Mouse (Mus musculus) gastrocnemius, postnatal 4 days (tissue): ENCODE measurements at regions not wholly inside any gene's neighbourhood (a gene's known extent, or its start where the extent isn't known, plus 50 kb on each side); places are given as distances from the start of the nearest gene placed in this dataset.

Source experiments
- DNase-seq, 2 experiments: peaks; one replicate each; pipeline ENCODE4 v3.0.0; 2021 to 2022; ENCODE audit warnings: low spot score in 2 of 2, mixed read lengths in 2 of 2

DNA sequence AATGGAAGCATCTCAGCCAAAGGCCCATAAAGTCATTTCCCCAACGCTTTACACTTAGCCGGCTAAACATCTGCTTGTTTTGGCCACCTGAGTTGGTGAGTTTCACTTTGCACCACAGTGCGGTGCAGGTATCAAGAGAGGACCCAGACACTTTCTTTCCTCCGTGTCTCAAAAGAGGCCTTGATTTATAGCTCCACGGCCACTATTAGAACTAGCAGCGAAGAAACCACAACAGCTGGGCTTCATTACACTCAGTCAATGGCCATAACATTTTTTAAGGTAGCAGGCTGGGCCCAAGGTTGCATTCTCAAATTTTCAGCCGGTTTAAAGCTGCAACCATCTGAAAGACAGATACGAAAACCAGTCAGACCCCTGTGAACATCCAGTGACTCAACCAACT, 103.4 kb downstream of the Mreg start:
- DNase-seq: no peak

DNA sequence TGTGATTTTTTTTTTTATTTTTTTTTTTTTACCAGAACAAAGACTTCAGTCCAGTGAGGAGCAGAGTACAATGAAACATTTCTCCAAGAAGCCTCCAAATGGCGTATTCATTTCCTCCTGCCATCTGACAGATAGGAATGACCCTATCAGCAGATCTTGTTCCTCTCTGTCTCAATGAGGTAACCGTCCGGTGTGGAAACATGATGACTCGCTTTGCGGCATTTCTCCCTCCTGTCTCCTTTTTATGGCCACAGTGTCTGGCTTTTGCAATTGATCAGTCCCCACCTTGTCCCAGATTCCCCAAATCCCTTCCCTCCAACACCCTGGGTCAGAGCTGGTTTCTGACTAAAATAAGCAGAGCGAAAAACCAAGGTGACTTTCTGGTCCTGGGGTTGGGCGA, 105.0 kb downstream of the Mreg start:
- no peak for DNase-seq

DNA sequence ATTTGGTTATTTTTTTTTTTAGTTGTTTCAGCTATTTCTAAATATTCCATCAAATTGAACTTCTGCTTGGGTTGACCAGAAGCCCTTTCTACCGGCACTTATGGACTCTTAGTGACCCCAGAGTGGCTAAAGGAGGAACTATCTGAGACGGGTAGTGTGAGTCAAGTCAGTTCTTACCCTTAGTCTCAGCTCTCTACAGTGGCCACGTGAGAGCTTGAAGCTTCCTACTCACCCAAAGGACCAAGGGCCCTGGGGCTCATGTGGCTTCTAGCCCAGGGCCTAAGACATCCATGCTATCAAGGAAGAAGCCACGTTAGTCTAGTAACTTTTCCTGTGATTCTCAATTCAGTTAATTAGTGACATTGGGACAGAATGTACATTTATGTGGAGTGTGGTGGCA, 105.5 kb downstream of the Mreg start:
- no peak for DNase-seq

GRCm38 (mm10) chr1:72105435-72106057, 106.6 kb downstream of the Mreg start:
- no peak for DNase-seq

DNA sequence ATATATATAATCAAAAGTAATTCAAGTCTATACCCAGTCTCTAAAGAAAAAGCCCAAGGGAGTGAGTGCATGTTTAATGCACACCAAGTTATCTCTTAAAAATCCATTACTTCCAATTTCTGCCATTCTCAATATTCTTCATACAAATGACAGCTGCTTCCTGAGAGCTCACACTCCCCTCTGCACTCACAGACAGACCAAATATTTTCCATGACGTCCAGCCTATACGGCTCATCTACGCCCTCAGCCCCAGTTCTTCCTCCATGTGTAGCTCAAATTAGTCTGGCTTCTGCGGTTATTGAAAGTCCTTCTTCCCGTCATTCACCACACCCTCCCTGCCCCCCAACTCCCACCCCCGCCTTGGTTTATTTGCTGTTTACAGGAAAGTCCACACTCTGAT, 108.1 kb downstream of the Mreg start:
- DNase-seq: no peak

DNA sequence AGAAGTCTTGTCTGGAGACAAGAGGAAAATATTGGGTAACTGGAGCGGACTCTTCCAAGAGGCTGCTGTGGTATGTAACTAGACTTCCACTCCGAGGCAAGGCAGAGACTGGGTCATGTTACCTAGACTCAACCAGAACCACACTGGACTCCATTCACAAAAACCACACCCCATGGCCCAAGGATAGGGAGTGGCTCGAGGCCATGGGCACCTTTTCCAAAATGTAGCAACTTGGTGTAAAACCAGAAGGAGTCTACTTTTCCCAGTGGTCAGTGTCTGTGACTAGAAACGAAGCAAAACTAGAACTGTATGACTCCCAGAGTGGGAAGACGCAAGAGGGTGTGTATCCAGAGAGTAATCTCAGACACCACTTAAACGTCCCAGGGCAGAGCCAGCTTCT, 108.7 kb downstream of the Mreg start:
- DNase-seq: no peak

- DNase-seq: no peak
These were observed 112.7 kb downstream of the Mreg start for GRCm38 (mm10) chr1:72099447-72099846.

- DNase-seq: no peak
These were observed 120.8 kb downstream of the Mreg start for GRCm38 (mm10) chr1:72091344-72091743.

GRCm38 (mm10) chr1:72085661-72086060, 126.4 kb downstream of the Mreg start:
- DNase-seq: no peak

- no peak for DNase-seq
These were observed 127.9 kb downstream of the Mreg start for GRCm38 (mm10) chr1:72084219-72084618.

DNA sequence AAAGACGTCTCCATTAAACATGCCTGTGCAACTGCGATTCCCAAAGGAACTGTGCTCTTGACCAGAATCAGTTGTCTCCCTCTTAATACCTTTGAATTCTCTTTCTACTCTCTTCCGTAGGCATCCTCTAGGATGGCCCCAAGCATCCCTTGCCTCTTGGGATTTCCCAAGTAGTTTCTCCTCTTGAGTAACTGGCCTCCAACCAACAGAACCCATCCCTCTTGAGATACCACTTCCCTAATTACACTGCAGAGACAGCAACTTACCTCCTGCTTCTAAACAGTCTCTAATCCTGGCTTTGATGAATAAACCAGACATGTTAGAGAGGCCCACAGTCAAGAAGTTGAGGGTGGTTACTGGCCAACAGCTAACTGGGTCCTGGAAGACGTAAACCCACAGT, 129.7 kb downstream of the Mreg start:
- DNase-seq: no peak

DNA sequence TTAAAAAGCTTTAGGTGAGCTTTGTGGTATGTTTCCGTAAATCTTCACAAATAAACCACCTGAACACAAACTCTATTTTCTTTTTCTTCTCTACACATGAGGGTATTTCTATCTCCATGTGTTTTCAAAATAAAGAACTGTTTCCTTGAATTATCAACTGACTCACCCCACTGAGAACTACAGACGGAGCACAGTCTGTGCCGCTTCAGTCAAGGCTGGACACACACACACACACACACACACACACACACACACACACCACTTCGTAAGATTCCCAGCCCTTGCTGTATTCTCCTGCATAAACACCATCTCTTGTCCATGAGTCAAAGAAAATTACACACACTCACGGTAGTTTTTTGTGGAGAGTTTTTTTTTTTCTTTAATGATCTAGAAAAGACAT, 130.3 kb downstream of the Mreg start:
- DNase-seq: no peak

DNA sequence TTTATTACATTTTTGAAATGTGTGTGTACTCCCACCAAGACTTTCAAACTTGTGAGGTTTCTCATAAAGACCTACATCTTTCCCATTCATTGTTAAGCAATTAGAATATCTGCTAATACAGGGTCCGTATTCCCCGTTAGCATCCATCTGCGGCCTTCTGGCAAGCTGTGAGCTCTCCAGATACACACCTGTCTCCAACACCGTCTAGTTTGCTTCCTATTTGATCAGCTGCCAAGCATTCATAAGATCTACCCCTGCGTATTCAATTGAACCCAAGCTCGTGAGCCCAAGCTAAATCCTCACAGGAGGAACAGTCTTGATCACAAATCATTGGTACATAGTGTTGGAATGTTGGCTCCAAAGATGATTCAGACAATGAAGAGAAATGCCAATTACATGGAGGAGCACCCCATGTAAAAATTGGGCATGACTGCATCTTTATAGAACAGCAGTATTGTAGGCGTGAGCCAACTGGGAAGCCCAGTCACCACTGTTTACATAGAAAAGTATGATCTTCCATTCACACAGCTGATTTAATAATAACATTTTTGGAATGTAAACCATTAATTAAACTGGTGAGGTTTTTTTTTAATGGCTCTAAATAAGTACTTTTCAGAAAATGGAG, 133.1 kb downstream of the Mreg start:
- no peak for DNase-seq

DNA sequence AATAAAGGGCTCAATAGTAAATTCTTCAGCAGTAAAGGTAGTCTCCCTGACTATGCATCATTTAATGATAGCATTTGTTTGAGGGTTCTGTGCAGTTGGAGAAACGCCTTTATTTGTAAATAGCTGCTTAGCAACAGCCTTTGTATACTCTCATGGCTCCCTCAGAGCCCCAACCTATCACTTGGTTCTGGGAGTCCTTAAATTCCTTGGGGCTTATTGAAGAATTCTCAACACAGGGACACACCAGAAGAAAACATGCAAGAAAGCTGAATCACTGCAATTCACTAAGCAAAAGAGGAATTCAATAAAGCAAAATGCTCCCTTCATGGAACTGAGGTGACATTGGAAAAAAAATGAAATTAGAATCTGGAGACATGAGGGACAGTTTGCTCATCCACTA, 135.8 kb downstream of the Mreg start:
- DNase-seq: no peak

DNA sequence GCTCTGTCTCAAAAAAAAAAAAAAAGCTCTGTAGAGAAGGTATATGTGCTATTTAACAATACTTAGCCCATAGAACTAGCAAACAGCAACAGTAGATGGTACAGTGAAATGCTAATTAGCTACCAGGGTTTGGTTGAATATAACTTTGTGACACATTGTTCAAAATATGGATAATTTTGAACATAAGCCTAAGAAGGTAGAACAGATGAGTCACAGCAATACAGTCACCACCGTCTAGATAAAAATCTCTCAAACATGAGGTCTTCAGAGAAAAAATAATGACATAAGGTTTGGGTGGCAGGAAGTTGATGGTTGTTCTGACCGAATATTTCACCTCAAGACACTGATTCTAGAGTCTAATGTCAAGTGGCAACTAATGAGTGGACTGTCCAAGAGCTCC, 136.6 kb downstream of the Mreg start:
- no peak for DNase-seq

- DNase-seq: no peak
These were observed 138.9 kb downstream of the Mreg start for GRCm38 (mm10) chr1:72073245-72073644.

- DNase-seq: no peak
These were observed 141.6 kb downstream of the Mreg start for GRCm38 (mm10) chr1:72070489-72070888.

DNA sequence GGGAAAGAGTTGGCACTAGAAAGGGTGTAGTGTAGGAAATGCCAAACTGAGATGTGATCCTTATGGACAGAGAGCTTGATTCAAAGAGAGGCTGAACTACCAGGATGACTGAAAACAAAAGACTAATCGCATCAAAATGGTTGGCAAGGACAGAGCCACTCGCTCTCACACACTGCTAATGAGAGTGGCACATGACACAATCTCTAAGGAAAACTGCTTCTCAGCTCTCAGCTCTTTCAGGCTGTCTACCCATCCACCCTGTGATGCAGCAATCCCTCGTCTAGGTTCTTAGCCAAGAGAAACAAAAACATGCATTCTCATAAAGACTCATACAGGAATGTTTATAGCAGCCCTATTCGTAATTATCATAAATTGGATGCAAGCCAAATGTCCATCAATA, 143.1 kb downstream of the Mreg start:
- no peak for DNase-seq

DNA sequence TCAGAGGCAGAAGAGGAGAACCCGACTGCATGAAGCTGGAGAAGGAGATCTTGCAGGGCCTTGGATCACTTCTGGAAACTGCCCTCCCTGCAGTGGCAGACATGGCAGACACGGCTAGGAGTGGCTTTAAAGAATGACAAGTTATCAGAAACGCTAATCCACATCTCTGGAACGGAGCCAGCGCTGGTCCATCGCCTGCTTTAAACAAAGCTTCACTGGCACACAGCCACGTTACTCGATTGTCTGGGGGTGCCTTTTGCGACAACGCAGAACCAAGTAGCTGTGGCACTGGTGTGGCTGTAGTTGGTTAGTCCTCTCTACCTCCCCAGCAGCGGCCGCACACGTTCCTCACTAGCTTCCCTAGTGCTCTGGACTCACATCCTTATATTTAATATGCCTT, 147.0 kb downstream of the Mreg start:
- DNase-seq: no peak

DNA sequence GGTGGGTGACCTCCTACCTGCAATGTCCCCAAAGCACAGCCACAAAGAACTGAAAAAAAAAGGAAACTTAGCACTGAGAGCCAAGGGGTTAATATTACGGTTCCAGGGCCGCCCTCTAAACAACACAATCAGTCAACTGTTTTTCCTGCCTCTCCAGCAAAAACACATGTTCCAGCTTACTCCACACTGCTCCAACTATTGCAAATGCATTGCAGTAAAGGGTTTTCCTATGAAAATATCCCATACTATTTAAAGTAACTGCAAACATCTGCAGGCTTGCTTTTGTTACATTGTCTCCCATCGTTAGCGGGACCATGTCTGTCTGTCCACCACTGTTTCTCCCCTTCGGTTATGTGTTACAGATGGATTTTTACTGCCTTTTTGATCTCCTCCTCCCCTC, 151.7 kb downstream of the Mreg start:
- DNase-seq: no peak

DNA sequence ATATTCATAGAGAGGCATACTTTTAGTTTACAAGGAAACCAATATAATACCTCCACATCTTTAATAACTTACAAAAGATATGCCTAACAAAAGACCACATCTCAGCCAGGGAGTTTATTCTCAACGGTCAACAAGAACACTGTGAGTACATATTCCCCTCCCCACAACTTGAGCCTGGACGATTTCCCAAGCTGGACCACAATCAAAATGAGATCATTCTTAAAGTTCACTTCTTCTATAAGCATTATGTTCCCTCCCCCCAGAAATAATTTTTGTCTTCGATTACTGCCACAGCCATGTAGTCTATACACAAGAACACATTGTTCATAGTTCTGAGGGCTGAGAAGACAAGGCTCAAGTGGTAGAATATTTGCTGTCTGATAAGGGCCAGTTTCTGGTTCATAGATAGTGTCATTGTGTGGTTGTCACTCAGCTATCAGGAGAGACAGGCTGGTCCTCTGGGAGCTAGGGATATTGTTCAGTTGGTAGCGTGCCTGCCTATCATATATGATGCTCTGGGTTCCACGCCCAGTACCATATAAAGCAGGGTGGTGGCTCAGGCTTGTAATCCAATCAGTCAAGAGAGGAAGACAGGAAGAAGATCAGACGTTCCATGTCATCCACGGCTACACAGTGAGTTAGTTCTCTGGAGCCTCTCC, 153.9 kb downstream of the Mreg start:
- DNase-seq: peak in 1 of 2 experiments; percentile 43

- no peak for DNase-seq
These were observed 157.6 kb downstream of the Mreg start for GRCm38 (mm10) chr1:72054541-72054940.

DNA sequence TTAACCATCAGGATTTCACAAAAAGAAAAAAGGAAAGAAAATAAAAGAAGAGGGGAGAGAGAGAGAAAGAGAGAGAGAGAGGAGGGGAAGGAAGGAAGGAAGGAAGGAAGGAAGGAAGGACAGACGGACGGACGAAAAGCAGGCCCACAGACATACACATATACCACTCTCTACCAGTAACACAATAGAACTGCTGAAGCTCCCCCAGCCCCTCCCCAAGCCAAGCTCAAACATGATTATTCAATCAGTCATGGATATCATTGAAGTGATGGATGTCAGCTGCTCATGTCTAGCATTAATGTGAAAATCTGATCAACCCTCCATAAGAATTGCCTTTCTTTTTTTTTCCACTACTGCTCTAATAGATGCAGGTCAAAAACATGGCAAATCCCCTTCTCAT, 161.2 kb downstream of the Mreg start:
- DNase-seq: no peak
